Mouse (Mus musculus) gastrocnemius, postnatal 14 days (tissue): Measurements from ENCODE around the gene Enpp1. TPM values are rescaled to one million over a fixed set of nuclear protein-coding genes. Genes with fewer than 3 reads are reported as not detected.
"Not testable (repeated sequence)": the region's sequence is repeated elsewhere in the genome, so short reads cannot be mapped to it uniquely, and the experiment has no call there.

Experiments used
- DNase-seq: peaks from one replicate; pipeline ENCODE4 v3.0.0; 2021; ENCODE audit warnings: mixed read lengths
- intact Hi-C: fragments of 180-260 bp; cut with DNase I; formaldehyde crosslinking; loops from one replicate; pipeline ENCODE4 v1.15.1; 2025; ENCODE audit warnings: low total_unique reads
- total RNA-seq, 2 experiments: library from RNA; stranded (reverse); gene quantifications; 2 replicates each; pipeline ENCODE4 v1.2.3; 2021

Enpp1 gene
- total RNA-seq, 2 experiments from 2014 or later, result 5.9 to 6.4 TPM

GRCm38 (mm10) chr10:24641416-24642140 lies 70.4 kb downstream of the Enpp1 start:
- DNase-seq, result no peak
- intact Hi-C loops, result no loop called here

GRCm38 (mm10) chr10:24640186-24640875 lies 71.6 kb downstream of the Enpp1 start:
- no peak for DNase-seq
- intact Hi-C loops, result no loop called here

GRCm38 (mm10) chr10:24639596-24639995 lies 72.4 kb downstream of the Enpp1 start:
- no peak for DNase-seq
- intact Hi-C loops, result no loop called here

- intact Hi-C loops, result no loop called here
- DNase-seq, result no peak
Measured at GRCm38 (mm10) chr10:24638306-24639070, 73.5 kb downstream of the Enpp1 start.

DNA sequence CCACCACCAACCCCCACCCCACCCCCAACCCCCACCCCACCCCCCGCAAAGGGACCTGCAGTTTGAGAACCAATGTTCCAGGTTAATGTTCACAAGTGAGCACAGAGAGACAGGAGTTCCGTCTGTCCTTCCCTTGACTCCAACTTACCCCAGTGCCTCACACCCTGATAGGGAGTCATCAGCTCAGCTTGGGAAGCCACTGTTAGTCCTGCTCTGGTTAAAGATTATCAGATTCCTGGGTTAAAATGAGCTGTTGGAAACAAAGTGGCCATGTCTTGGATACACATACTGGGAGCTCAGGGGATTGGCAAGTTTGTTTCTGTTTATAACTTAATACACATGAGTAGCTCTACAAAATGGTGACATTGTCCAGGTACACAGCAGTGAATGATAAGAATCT lies 75.0 kb downstream of the Enpp1 start:
- no peak for DNase-seq
- intact Hi-C loops, result no loop called here

- DNase-seq, result no peak
- intact Hi-C loops, result no loop called here
Measured at GRCm38 (mm10) chr10:24635884-24636283, 76.1 kb downstream of the Enpp1 start.

DNA sequence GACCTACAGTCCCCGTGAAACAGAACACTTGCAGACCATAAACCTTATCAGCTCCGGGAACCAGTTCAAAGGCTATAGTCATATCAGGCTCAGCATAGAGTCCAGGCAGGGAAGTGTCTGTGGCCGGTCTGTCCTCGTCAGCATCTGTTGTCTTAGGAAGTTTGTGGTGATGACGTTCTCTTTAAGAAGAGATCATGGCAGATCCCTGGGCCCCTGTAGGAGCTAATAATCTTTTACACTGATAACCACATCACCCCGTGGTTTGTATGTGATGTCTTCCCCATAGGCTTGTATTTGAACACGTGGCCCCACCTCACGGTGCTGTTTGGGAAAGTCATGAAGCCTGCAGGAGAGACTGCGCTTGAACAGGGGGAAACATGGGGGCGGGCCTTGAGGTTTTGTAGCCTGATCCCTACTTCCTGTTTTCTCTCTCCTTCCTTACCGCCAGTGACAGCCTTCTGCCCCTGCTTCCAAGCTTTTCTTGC lies 76.6 kb downstream of the Enpp1 start:
- intact Hi-C loops, result no loop called here
- DNase-seq, result no peak

DNA sequence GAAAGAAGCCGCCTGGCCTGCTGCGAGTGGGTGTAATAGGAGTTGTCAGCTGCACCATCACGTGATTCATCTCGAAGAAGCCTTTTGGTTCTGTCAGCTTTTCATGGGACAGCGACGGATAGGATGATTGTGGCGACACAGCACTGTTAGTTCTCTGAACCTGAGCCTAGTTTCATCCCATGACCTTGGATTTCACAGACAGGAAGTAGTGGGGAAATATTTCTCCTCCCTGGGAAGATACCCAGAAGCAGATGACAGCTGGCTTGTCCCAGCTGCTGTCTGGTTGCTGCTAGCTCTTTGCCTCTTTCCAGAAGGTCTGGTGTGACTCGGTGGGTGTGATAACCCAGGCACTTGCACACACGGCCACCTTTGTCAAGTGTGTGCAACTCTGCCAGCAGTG lies 77.7 kb downstream of the Enpp1 start:
- no peak for DNase-seq
- intact Hi-C loops, result no loop called here

GRCm38 (mm10) chr10:24631122-24631521 lies 80.8 kb downstream of the Enpp1 start:
- intact Hi-C loops, result no loop called here
- no peak for DNase-seq

DNA sequence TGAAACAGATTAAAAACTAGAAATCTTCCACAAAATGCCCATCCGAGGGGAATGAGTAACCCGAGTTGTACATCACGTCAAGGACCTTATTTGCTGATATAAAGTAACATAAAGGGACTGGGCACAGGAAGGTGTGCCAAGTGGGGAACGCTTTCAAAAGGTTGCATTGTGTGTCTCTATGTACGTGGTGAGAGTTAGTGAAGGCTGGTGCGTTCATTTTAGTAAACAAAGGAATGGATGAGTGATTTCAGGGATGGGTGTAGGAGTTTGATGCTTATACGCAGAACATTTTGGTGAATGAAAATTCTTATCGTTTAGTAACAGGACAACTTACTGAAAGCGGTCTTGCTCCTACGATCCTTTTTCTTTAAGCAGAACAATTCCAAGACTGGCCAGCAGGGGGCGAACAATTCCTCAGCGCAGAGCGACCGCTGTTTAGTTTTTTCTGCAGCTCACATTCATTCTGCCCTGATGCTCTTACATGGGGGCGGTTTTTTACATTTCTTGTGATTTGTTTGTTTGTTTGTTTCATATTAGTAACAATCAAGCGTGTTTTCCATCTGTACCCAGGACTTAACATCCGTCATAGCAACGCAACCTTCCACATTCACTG lies 81.4 kb downstream of the Enpp1 start:
- intact Hi-C loops, result no loop called here
- DNase-seq, result peak; percentile 57

DNA sequence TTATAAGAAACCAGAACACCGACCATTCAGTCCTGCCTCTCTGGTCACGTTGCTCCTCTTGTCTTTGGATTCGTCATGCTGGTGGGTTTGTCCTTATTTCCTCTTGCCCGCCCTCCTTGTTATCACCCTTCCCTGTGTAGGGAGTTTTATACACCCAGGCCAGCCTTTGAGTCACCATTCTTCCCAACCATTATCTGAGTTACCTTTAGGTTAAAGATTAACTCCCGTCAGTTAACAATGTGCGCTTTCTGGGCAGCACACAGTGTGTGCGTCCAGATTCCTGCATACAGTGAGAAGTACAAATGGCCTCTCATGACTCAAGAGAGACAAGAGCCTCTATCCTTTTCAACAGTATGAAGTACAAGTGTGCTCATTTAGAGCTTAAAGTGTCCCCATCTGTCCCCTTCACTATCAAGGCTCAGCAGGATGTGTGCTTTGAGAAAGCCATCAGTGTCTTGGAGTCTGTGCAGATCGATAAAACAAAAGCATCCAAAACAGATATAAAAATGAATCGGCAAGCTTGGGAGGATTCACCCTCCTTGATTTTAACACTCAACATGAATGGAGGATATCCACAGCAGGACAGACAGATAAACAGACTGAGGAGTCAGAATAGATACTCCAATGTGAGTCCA lies 82.8 kb downstream of the Enpp1 start:
- intact Hi-C loops, result loop anchor here (10.0 kb wide), 2 partner anchors 244 to 444 kb away; no protein-coding TSS in a partner anchor

DNA sequence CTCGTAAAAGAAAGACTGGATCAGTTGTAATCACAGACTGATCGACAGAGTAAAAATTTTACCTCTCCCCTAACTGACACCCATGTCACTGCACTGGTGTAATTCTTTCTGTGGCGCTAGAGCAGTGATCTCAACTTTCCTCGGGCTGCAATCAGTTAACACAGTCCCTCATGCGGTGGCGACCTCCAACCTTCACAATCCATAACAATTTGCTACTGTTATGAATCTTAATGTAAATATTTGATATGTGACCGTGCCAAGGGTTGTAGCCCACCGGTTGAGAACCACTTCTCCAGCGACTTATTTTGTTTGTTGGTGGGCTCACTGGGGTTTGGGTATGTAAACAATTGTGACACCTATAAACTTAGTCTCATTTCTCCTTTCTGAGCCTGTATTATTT lies 83.5 kb downstream of the Enpp1 start:
- no peak for DNase-seq
- intact Hi-C loops, result loop anchor here (10.0 kb wide), 2 partner anchors 244 to 444 kb away; no protein-coding TSS in a partner anchor

More for the DNA sequence above, 82.8 kb downstream of the Enpp1 start:
- DNase-seq, result no peak

DNA sequence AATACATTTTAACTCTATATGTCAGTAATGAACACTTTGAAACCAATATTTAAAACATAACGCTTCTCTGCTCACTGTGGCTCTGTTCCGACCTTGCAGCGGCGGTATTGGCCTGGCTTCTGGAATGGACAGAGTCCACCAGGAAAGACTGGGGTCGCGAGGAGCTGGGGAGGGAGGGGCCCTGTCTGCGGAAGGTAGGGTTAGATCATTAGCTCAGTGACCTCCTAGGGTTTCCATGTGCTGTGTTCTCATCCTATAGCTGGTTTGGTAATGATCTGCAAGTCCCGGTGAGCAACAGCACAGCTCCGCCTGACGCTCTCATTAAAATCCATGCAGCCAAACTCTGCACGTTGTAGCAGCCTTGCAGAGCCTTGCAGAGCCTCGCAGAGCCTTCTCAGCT lies 84.7 kb downstream of the Enpp1 start:
- DNase-seq, result no peak
- intact Hi-C loops, result loop anchor here (10.0 kb wide), 2 partner anchors 242 to 442 kb away; no protein-coding TSS in a partner anchor

DNA sequence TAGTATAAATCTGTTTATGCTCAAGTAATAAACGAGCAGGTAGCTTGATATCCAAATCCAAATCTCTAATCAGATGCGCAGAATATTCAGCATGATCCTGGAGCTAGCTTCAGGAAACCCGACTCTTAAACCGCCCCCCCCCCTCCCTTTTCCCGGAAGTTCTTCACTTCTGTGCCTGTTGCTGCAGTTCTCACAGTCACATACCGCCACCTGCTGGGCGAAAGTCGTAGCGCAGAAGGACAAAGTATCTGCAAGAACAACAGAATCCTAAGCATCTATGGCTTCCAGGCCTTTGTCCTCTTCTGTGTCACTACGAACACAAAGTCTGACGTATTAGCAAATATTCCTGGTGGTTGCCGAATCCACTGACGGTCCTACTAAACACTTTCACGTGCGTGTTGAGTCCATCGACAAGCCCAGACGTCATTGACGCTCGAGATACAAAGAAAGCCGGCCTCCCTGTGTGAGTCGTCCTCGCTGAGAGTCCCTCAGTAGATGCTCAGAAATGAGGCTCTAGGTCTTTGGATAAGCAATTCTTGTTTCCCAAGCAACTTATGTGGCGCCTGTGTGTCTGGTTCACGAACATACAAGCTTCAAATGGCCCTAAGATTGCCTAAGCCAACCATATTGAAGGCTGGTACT lies 86.8 kb downstream of the Enpp1 start:
- intact Hi-C loops, result loop anchor here (10.0 kb wide), 2 partner anchors 240 to 440 kb away; no protein-coding TSS in a partner anchor
- peak; percentile 81 for DNase-seq

- peak; percentile 76 for DNase-seq
- intact Hi-C loops, result loop anchor here (5.0 to 10.0 kb wide), 3 partner anchors 238 to 438 kb away; no protein-coding TSS in a partner anchor
Measured at GRCm38 (mm10) chr10:24622586-24622985, 89.4 kb downstream of the Enpp1 start.

DNA sequence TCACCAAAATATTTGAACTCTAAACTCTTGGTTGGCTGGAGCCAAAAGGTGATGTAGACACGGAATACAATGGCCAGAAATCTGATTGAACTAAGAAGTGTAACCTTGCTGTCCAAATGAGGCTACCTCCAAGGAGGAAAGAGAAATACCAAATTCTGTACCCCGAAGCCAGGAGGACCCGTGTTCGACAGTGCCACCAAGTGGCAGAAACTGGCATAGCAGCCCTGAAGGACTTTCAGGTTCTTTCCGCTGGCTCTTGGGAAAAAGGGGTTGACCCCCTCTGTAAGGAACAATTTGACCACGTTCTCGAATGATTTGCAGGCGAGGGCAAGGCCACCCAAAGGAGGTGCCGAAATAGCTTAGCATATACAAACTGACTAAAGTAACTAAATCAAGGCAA lies 90.4 kb downstream of the Enpp1 start:
- DNase-seq, result peak; percentile 48
- intact Hi-C loops, result loop anchor here (5.0 to 10.0 kb wide), 3 partner anchors 237 to 437 kb away; no protein-coding TSS in a partner anchor

DNA sequence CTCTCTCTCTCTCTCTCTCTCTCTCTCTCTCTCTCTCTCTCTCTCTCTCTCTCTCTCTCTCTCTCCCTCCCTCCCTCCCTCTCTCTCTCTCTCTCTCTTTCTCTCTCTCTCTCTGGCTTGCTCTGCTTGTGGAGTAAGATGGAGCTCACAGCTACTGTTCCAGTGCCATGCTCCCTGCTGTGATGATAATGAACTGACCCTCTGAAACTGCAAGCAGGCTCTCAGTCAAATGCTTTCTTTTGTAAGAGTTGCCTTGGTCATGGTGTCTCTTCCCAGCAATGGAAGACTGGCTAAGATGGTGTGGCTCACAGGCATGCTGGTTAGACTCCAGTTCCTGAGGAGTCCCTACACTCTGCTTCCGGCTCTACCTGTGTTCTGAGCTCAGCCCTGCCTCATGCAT lies 95.4 kb downstream of the Enpp1 start:
- intact Hi-C loops, DNase-seq: not testable (repeated sequence)

GRCm38 (mm10) chr10:24615799-24616198 lies 96.2 kb downstream of the Enpp1 start:
- intact Hi-C loops, result no loop called here
- DNase-seq, result no peak
